Mouse (Mus musculus) small intestine, adult 2 months (tissue): ENCODE measurements around the gene Bcar1. TPM values are rescaled to one million over a fixed set of nuclear protein-coding genes. Genes with fewer than 3 reads are reported as not detected.

Source experiments
- H3K27ac ChIP-seq: fragments of 200-500 bp; 2 replicates; pipeline ENCODE4 v1.5.1; 2012; ENCODE audit warnings: low read depth, low read length, control low read depth, inconsistent platforms; ENCODE audit not compliant: insufficient read depth
- H3K27me3 ChIP-seq: fragments of 200-500 bp; 2 replicates; pipeline ENCODE4 v1.6.1; 2012; ENCODE audit warnings: mild to moderate bottlenecking, moderate library complexity, low read length, inconsistent platforms; ENCODE audit not compliant: control insufficient read depth, insufficient read depth
- H3K36me3 ChIP-seq: fragments of 200-500 bp; 2 replicates; pipeline ENCODE4 v1.6.1; 2012; ENCODE audit warnings: mild to moderate bottlenecking, low read length, control low read depth, inconsistent platforms; ENCODE audit not compliant: control insufficient read depth, insufficient read depth
- H3K4me1 ChIP-seq: fragments of 200-500 bp; 2 replicates; pipeline ENCODE4 v1.6.1; 2012; ENCODE audit warnings: low read length, inconsistent platforms, mixed read lengths; ENCODE audit not compliant: control insufficient read depth, insufficient read depth, insufficient read length
- H3K4me3 ChIP-seq: fragments of 200-500 bp; 2 replicates; pipeline ENCODE4 v1.5.1; 2012; ENCODE audit warnings: low read depth, mild to moderate bottlenecking, control low read depth, inconsistent platforms, low read length, moderate library complexity
- CTCF ChIP-seq: fragments of 200-500 bp; IDR thresholded peaks from 2 replicates; pipeline ENCODE4 v1.5.1; 2012; ENCODE audit warnings: low read depth, mild to moderate bottlenecking, control low read depth, inconsistent platforms, low read length, moderate library complexity, mixed read lengths; ENCODE audit not compliant: insufficient replicate concordance, insufficient read length; ENCODE audit errors: extremely low read depth
- POLR2A ChIP-seq: fragments of 200-500 bp; IDR thresholded peaks from 2 replicates; pipeline ENCODE4 v1.6.1; 2012; ENCODE audit warnings: low read depth, mild to moderate bottlenecking, control low read depth, inconsistent platforms, low read length, moderate library complexity
- WGBS: fragments of 180-500 bp; shearing (Covaris S2); methylation state at CpG from one replicate; pipeline ENCODE4 v1.1.7; 2018; 5-methylcytosine and 5-hydroxymethylcytosine counted together
- polyA plus RNA-seq: library from polyadenylated mRNA; depleted of rRNA; stranded (reverse); fragments of >200 nt; gene quantifications from 2 replicates; pipeline ENCODE4 v1.2.3, GENCODE M21; 2012

Gene Bcar1
- polyA plus RNA-seq, 1 experiment: 251 TPM

- no peak overlapping the region for H3K4me3 ChIP-seq
- TF ChIP-seq POLR2A: no peak
- no peak for TF ChIP-seq CTCF
- whole genome bisulfite sequencing: 89% methylated on average over 4 of the region's 4 CpGs
- H3K4me1 ChIP-seq: peaks cover 66% of the 10 kb centered on the region
- no peaks in the 10 kb centered on the region for H3K27me3 ChIP-seq
- peak overlapping the region; percentile 26 for H3K27ac ChIP-seq
- no peaks in the 10 kb centered on the region for H3K36me3 ChIP-seq
These were observed 7.8 kb downstream of the Bcar1 start for GRCm38 (mm10) chr8:111735791-111736190.

- Histone ChIP-seq H3K27me3 (no peaks in the 10 kb centered on the region), H3K4me3 (no peak overlapping the region), H3K27ac (peak overlapping the region; percentile 26), H3K4me1 (peaks cover 64% of the 10 kb centered on the region), H3K36me3 (no peaks in the 10 kb centered on the region)
- WGBS: 85% methylated on average over 8 of the region's 8 CpGs
- TF ChIP-seq CTCF (no peak), POLR2A (no peak)
These were observed 8.3 kb downstream of the Bcar1 start for GRCm38 (mm10) chr8:111735335-111735761.

GRCm38 (mm10) chr8:111734244-111734960 is 9.2 kb downstream of the Bcar1 start:
- H3K36me3 ChIP-seq: no peaks in the 10 kb centered on the region
- H3K4me1 ChIP-seq: peaks cover 64% of the 10 kb centered on the region
- H3K27ac ChIP-seq: peak overlapping the region; percentile 26
- no peaks in the 10 kb centered on the region for H3K27me3 ChIP-seq
- 30% methylated on average over 6 of the region's 6 CpGs for WGBS
- H3K4me3 ChIP-seq: no peak overlapping the region
- TF ChIP-seq POLR2A (no peak), CTCF (no peak)

- TF ChIP-seq POLR2A: no peak
- no peak for TF ChIP-seq CTCF
- WGBS: 57% methylated on average over 5 of the region's 5 CpGs
- Histone ChIP-seq H3K27ac (peak overlapping the region; percentile 26; the same call in 1 of the 2 replicates), H3K4me3 (no peak overlapping the region), H3K27me3 (no peaks in the 10 kb centered on the region), H3K4me1 (peaks cover 64% of the 10 kb centered on the region), H3K36me3 (no peaks in the 10 kb centered on the region)
These were observed 9.9 kb downstream of the Bcar1 start for GRCm38 (mm10) chr8:111733581-111734243.

GRCm38 (mm10) chr8:111732406-111733085 is 11.1 kb downstream of the Bcar1 start:
- Histone ChIP-seq H3K4me3 (peak overlapping the region; percentile 94), H3K27me3 (no peaks in the 10 kb centered on the region), H3K27ac (peak overlapping the region; percentile 34), H3K36me3 (no peaks in the 10 kb centered on the region), H3K4me1 (peaks cover 73% of the 10 kb centered on the region)
- no peak for TF ChIP-seq POLR2A
- no peak for TF ChIP-seq CTCF
- 25% methylated on average over 10 of the region's 10 CpGs for WGBS

GRCm38 (mm10) chr8:111732004-111732403 is 11.6 kb downstream of the Bcar1 start:
- peak overlapping the region; percentile 94 for H3K4me3 ChIP-seq
- peak overlapping the region; percentile 89 for H3K27ac ChIP-seq
- no peaks in the 10 kb centered on the region for H3K27me3 ChIP-seq
- no peaks in the 10 kb centered on the region for H3K36me3 ChIP-seq
- H3K4me1 ChIP-seq: peaks cover 78% of the 10 kb centered on the region
- TF ChIP-seq CTCF: no peak
- peak; percentile 78 for TF ChIP-seq POLR2A
- WGBS: under 1% methylated on average over 41 of the region's 41 CpGs

- peak overlapping the region; percentile 89 for H3K27ac ChIP-seq
- TF ChIP-seq CTCF (no peak), POLR2A (peak; percentile 69; the same call in 1 of the 2 replicates)
- peaks cover 80% of the 10 kb centered on the region for H3K4me1 ChIP-seq
These were observed 12.2 kb downstream of the Bcar1 start for GRCm38 (mm10) chr8:111731231-111731977.

More at GRCm38 (mm10) chr8:111731231-111731977, 12.2 kb downstream of the Bcar1 start:
- H3K27me3 ChIP-seq: no peaks in the 10 kb centered on the region
- no peaks in the 10 kb centered on the region for H3K36me3 ChIP-seq
- peak overlapping the region; percentile 94 for H3K4me3 ChIP-seq
- WGBS: under 1% methylated on average over 39 of the region's 39 CpGs
